Mouse (Mus musculus): ENCODE results near the gene Mns1. TPM values are rescaled to one million over a fixed set of nuclear protein-coding genes. Genes with fewer than 3 reads are reported as not detected.

The Mns1 gene
- polyA plus RNA-seq, 1 experiment, result not detected

- H3K4me1 ChIP-seq (ENCODE audit: control insufficient read depth, insufficient read depth, insufficient read length, low read length), result no peaks in the 10 kb centered on the region
- no peak overlapping the region for H3K4me3 ChIP-seq (ENCODE audit: insufficient read depth, low read depth, low read length)
- H3K27ac ChIP-seq (replicated peaks; ENCODE audit: low read depth, low read length), result no peak overlapping the region
Measured at GRCm38 (mm10) chr9:72477306-72477705, 39.5 kb downstream of the Mns1 start.

- Histone ChIP-seq H3K27ac (replicated peaks; ENCODE audit: low read depth, low read length) (no peak overlapping the region), H3K4me1 (ENCODE audit: control insufficient read depth, insufficient read depth, insufficient read length, low read length) (no peaks in the 10 kb centered on the region), H3K4me3 (ENCODE audit: insufficient read depth, low read depth, low read length) (no peak overlapping the region)
Measured at GRCm38 (mm10) chr9:72479276-72479675, 41.5 kb downstream of the Mns1 start.

GRCm38 (mm10) chr9:72488523-72488922 is 50.7 kb downstream of the Mns1 start:
- Histone ChIP-seq H3K27ac (replicated peaks; ENCODE audit: low read depth, low read length) (no peak overlapping the region), H3K4me3 (ENCODE audit: insufficient read depth, low read depth, low read length) (no peak overlapping the region), H3K4me1 (ENCODE audit: control insufficient read depth, insufficient read depth, insufficient read length, low read length) (peaks cover 5% of the 10 kb centered on the region)

- Histone ChIP-seq H3K4me3 (ENCODE audit: insufficient read depth, low read depth, low read length) (no peak overlapping the region), H3K27ac (replicated peaks; ENCODE audit: low read depth, low read length) (no peak overlapping the region), H3K4me1 (ENCODE audit: control insufficient read depth, insufficient read depth, insufficient read length, low read length) (peaks cover 5% of the 10 kb centered on the region)
Measured at GRCm38 (mm10) chr9:72489131-72489530, 51.3 kb downstream of the Mns1 start.

GRCm38 (mm10) chr9:72491559-72492193 is 53.9 kb downstream of the Mns1 start:
- peaks cover 5% of the 10 kb centered on the region for H3K4me1 ChIP-seq (ENCODE audit: control insufficient read depth, insufficient read depth, insufficient read length, low read length)
- H3K4me3 ChIP-seq (ENCODE audit: insufficient read depth, low read depth, low read length), result peak overlapping the region; percentile 95
- H3K27ac ChIP-seq (replicated peaks; ENCODE audit: low read depth, low read length), result no peak overlapping the region

- Histone ChIP-seq H3K4me1 (ENCODE audit: control insufficient read depth, insufficient read depth, insufficient read length, low read length) (peaks cover 5% of the 10 kb centered on the region), H3K27ac (replicated peaks; ENCODE audit: low read depth, low read length) (no peak within 1 kb of the TSS), H3K4me3 (ENCODE audit: insufficient read depth, low read depth, low read length) (peak within 1 kb of the TSS; percentile 95)
Measured at GRCm38 (mm10) chr9:72492194-72492565, 54.4 kb downstream of the Mns1 start, which contains the start of gene Tex9. Tex9 (minus strand) TSS chr9:72492212.

GRCm38 (mm10) chr9:72493465-72493864 is 55.7 kb downstream of the Mns1 start:
- peaks cover 5% of the 10 kb centered on the region for H3K4me1 ChIP-seq (ENCODE audit: control insufficient read depth, insufficient read depth, insufficient read length, low read length)
- no peak overlapping the region for H3K4me3 ChIP-seq (ENCODE audit: insufficient read depth, low read depth, low read length)
- H3K27ac ChIP-seq (replicated peaks; ENCODE audit: low read depth, low read length), result no peak overlapping the region

GRCm38 (mm10) chr9:72493984-72494685 is 56.3 kb downstream of the Mns1 start:
- Histone ChIP-seq H3K27ac (replicated peaks; ENCODE audit: low read depth, low read length) (no peak overlapping the region), H3K4me3 (ENCODE audit: insufficient read depth, low read depth, low read length) (no peak overlapping the region), H3K4me1 (ENCODE audit: control insufficient read depth, insufficient read depth, insufficient read length, low read length) (peaks cover 5% of the 10 kb centered on the region)

- H3K4me1 ChIP-seq (ENCODE audit: control insufficient read depth, insufficient read depth, insufficient read length, low read length), result peaks cover 5% of the 10 kb centered on the region; the same call in 1 of the 2 replicates
- no peak overlapping the region for H3K4me3 ChIP-seq (ENCODE audit: insufficient read depth, low read depth, low read length)
- H3K27ac ChIP-seq (replicated peaks; ENCODE audit: low read depth, low read length), result no peak overlapping the region
Measured at GRCm38 (mm10) chr9:72496691-72497090, 58.9 kb downstream of the Mns1 start.

- Histone ChIP-seq H3K27ac (replicated peaks; ENCODE audit: low read depth, low read length) (no peak overlapping the region), H3K4me1 (ENCODE audit: control insufficient read depth, insufficient read depth, insufficient read length, low read length) (peaks cover 2% of the 10 kb centered on the region; the same call in 1 of the 2 replicates), H3K4me3 (ENCODE audit: insufficient read depth, low read depth, low read length) (no peak overlapping the region)
Measured at GRCm38 (mm10) chr9:72497171-72497570, 59.4 kb downstream of the Mns1 start.

Other genes with a start within 250 kb of the Mns1 start
- gene Zfp280d, start 163.2 kb upstream of the Mns1 start, polyA plus RNA-seq (2012; ENCODE audit: insufficient read depth, insufficient read length, missing spikeins), result 9.1 and 10.6 TPM in 2 replicates
- gene Tex9, start 54.2 kb downstream of the Mns1 start, polyA plus RNA-seq (2012; ENCODE audit: insufficient read depth, insufficient read length, missing spikeins), result 1.5 and 2.3 TPM in 2 replicates
- gene Rfx7, start 94.2 kb downstream of the Mns1 start, polyA plus RNA-seq (2012; ENCODE audit: insufficient read depth, insufficient read length, missing spikeins), result 5.6 and 6.2 TPM in 2 replicates
- 162 and 164 TPM in 2 replicates for gene Nedd4, start 224.3 kb downstream of the Mns1 start, polyA plus RNA-seq (2012; ENCODE audit: insufficient read depth, insufficient read length, missing spikeins)